Mouse (Mus musculus) liver, embryonic 14 days (tissue): ENCODE results near the gene Pde3a. TPM values are rescaled to one million over a fixed set of nuclear protein-coding genes. Genes with fewer than 3 reads are reported as not detected.

Experiments
- polyA plus RNA-seq: library from polyadenylated mRNA; depleted of rRNA; stranded (reverse); fragments of >200 nt; gene quantifications from 2 replicates; pipeline ENCODE4 v1.2.3, GENCODE M21; 2012; rRNA removed

Pde3a gene
- polyA plus RNA-seq = 0.44 and 0.48 TPM in 2 replicates

DNA sequence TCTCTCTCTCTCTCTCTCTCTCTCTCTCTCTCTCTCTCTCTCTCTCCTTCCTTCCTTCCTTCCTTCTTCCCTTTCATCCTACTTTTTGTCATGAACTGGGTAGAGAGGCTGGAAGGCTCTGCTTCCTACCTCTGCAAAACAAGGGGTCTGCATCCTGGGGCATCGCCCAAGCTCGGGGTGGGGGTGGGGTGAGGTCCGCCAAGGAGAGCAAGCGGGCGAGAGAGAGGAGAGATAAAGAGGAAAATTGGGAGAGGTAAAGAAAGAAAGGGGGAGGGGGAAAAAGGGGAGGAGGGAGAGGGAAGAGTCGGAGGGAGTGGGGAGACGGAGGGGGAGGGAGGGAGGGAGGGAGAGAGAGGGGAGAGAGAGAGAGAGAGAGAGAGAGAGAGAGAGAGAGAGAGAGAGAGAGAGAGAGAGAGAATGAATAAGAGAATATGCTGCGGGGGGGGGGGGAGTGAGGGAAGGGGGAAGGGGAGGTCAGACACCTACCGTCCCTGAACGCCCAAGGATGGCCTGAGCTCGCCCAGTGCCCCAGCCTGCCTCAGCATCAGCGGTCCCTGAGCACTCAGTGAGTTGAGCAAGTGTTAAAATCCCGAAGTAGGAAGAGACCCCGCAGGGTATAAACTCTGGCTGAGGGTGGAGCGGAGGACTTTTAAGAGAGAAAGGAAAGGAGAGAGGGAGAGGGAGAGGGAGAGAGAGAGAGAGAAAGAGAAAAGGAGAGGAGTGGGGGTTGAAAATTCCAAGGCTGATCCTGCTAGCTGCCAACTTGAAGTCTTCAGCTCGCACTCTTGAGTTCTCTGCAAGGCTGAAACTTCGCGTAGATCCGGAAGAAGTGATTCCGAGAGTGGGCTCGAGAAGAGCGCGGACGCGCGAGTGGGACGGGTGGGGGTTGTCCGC is at the start of gene Pde3a:
Pde3a (plus strand) TSS at position 579 of the 894 bp plus-strand sequence.

DNA sequence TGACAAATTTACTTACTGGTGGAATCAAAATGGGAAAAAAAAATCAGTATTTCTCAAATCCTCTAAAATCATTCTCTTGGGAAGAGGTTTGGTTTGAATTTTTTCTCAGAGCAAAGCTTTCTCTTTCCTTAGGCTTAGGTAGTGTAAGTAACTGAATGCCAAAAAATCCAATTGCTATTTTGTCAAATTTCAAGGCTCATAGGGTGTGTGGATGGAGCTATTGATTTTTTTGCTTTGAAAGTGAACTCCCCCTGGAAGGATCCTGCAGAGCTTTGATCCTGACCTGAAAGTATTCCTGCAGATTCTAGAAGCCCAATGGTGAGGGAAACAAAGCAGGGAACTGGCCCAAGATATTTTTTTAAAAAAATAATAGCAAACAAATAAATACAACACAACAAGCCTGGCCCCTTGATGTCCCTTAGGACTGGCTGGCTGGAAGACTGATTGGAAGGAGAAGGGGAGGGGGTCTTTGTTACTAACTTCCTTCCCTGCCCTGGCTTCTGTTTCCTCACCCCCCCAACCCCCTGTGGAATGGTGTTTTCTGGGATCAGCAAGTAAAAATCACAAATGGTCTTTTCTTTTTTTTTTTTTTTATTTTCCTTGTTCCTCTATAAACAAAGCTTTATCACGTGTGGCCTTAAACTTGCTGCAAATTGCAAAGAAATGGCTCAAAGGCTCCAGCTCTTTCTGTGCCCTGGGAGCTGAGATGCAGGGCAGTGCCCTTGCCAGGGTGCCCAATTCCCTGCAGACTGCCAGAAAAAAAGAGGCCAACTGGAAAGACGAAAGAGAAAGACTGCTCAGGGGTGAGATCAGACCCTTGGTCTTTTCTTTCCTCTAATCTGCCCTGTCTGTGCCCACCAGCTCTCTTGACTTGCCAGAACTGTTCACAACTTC is 274.9 kb downstream of the Pde3a start, which contains the start of gene Slco1c1:
Slco1c1 (plus strand) TSS at position 622 of the 894 bp plus-strand sequence.

